In genomic region chr15:103000501-103000901, GRCm38 (mm10) we compare ENCODE assay signal across 9 mouse cellular contexts. TPM values are rescaled to one million over a fixed set of nuclear protein-coding genes. Genes with fewer than 3 reads are reported as not detected.
DNase-seq lines count a peak whose midpoint lies in the region; ATAC-seq and TF ChIP-seq lines count a peak whose summit lies in the region.
"Had no signal": no experiment of that assay in that cellular context is flagged by ENCODE, and none has a peak within 500 bp of the region (broad histone marks: within the 10 kb centered on the region; RNA-seq: fewer than 3 reads in every experiment).

No protein-coding gene starts in this region.

- H3K27ac ChIP-seq in heart, embryonic 14.5 days (replicated peaks in 1 of 2; ENCODE audit: control insufficient read depth in 1 of 2, insufficient read depth in 1 of 2, low read depth in 2 of 2, low read length in 2 of 2), result no peak overlapping the region
- peak overlapping the region; percentile 79 for H3K27ac ChIP-seq in limb, embryonic 12.5 days

- peak overlapping the region; percentile 49; the same call in 1 of the 2 replicates for H3K9ac ChIP-seq in heart, embryonic 14.5 days (ENCODE audit: low read length)
- peak overlapping the region; percentile 65 for H3K9ac ChIP-seq in limb, embryonic 12.5 days (replicated peaks)

- H3K4me3 ChIP-seq in heart, embryonic 14.5 days (ENCODE audit: control insufficient read depth in 1 of 2, insufficient read depth in 1 of 2, low read depth in 1 of 2, low read length in 2 of 2), result peak overlapping the region in 1 of 2 experiments; percentile 19; a peak in 1 of 4 replicates
- H3K4me3 ChIP-seq in C2C12 (ENCODE audit: insufficient read depth, poor library complexity, severe bottlenecking), result peak overlapping the region; percentile 54
- H3K4me3 ChIP-seq in limb, embryonic 12.5 days (replicated peaks), result peak overlapping the region; percentile 43

- TF ChIP-seq CTCF in C2C12 (IDR thresholded peaks at IDR 0.05; ENCODE audit: control insufficient read depth, insufficient read depth, insufficient read length), result no peak

- 9% methylated on average over 24 of the region's 24 CpGs for WGBS in heart, embryonic 14.5 days
- under 1% methylated on average over 24 of the region's 24 CpGs for WGBS in limb, embryonic 12.5 days

- H3K79me3 ChIP-seq in C2C12 (ENCODE audit: low read depth), result peaks cover 39% of the 10 kb centered on the region

- H3K27me3 ChIP-seq in heart, embryonic 14.5 days (ENCODE audit: control insufficient read depth, insufficient read depth, low read length), result peaks cover 99% of the 10 kb centered on the region
- H3K27me3 ChIP-seq in C2C12 (ENCODE audit: control insufficient read depth, insufficient read depth, insufficient read length), result no peaks in the 10 kb centered on the region
- peaks cover 95% of the 10 kb centered on the region for H3K27me3 ChIP-seq in limb, embryonic 12.5 days

- no peaks in the 10 kb centered on the region for H3K9me3 ChIP-seq in heart, embryonic 14.5 days (ENCODE audit: control insufficient read depth, low read length)
- no peaks in the 10 kb centered on the region for H3K9me3 ChIP-seq in limb, embryonic 12.5 days

- no peak for ATAC-seq in heart, embryonic 14.5 days (ENCODE audit: insufficient number of reproducible peaks, insufficient read depth, low FRiP score, low read depth)
- ATAC-seq in limb, embryonic 12.5 days (ENCODE audit: insufficient number of reproducible peaks, insufficient read depth, low FRiP score, low TSS enrichment, low read depth), result no peak

- no peak for DNase-seq in heart, postnatal 4 days
- peak; percentile 69 for DNase-seq in MN1 (ENCODE audit: low spot score)
- DNase-seq in c-Kit-positive CD71-positive TER-119-positive erythroid progenitor cells, embryonic 14.5 days (ENCODE audit: low spot score), result no peak
- no peak for DNase-seq in urinary bladder, adult 18-20 months (ENCODE audit: low spot score in 2 of 2)
- DNase-seq in retina, postnatal 1 day, result no peak
- DNase-seq: cerebellum, postnatal 10 days had no signal

- H3K4me1 ChIP-seq in heart, embryonic 14.5 days (ENCODE audit: control insufficient read depth in 2 of 2, insufficient read depth in 2 of 2, low read length in 2 of 2), result peaks cover 21 to 26% of the 10 kb centered on the region in 2 experiments
- H3K4me1 ChIP-seq in limb, embryonic 12.5 days (replicated peaks), result peaks cover 72% of the 10 kb centered on the region

- H3ac ChIP-seq in C2C12 (ENCODE audit: control insufficient read depth, insufficient read length, low read depth), result peak overlapping the region; percentile 96

- H3K36me3 ChIP-seq in heart, embryonic 14.5 days (ENCODE audit: control insufficient read depth, insufficient read depth, low read length), result no peaks in the 10 kb centered on the region
- H3K36me3 ChIP-seq in C2C12 (ENCODE audit: control insufficient read depth, insufficient read depth), result no peaks in the 10 kb centered on the region
- H3K36me3 ChIP-seq in limb, embryonic 12.5 days, result no peaks in the 10 kb centered on the region

- H3K79me2 ChIP-seq in C2C12 (ENCODE audit: control insufficient read depth, insufficient read depth), result peaks cover 92% of the 10 kb centered on the region

- peak overlapping the region; percentile 40 for H3K4me2 ChIP-seq in heart, embryonic 14.5 days (ENCODE audit: low read length)
- peak overlapping the region; percentile 66 for H3K4me2 ChIP-seq in limb, embryonic 12.5 days

TF ChIP-seq in C2C12, 6 proteins besides CTCF, POLR2A, EP300 and RAD21:
- TF ChIP-seq MYOG (IDR thresholded peaks at IDR 0.05; ENCODE audit: control insufficient read depth, extremely low read depth, insufficient read length) (no peak), MYOD1 (IDR thresholded peaks at IDR 0.05; ENCODE audit: control insufficient read depth, insufficient read length, low read depth) (no peak), USF1 (IDR thresholded peaks at IDR 0.05; ENCODE audit: low read depth) (no peak), CEBPB (IDR thresholded peaks at IDR 0.05; ENCODE audit: low read depth) (no peak), FOSL1 (IDR thresholded peaks at IDR 0.05; ENCODE audit: insufficient read depth, low read length, poor library complexity, severe bottlenecking) (no peak), MAX (IDR thresholded peaks at IDR 0.05) (no peak)

RNA-seq across cellular contexts. Expression of gene Hoxc6, which starts 2.4 kb away (rescaled TPM):
- polyA plus RNA-seq in heart, embryonic 14.5 days (2014; fragmentation: Nextera tagmentation; extraction: Ambion mirVana), result 0.15 and 0.22 TPM in 2 replicates
- total RNA-seq in heart, postnatal 4 days (2021), result under 1 TPM in 1 of 2 experiments, not detected in 1; 0.16 TPM
- polyA plus RNA-seq in C2C12 (2012; fragmentation: generic; extraction: Trizol), result 10.6 TPM
- 3.9 and 4.4 TPM in 2 replicates for polyA plus RNA-seq in limb, embryonic 12.5 days (2016; fragmentation: Nextera tagmentation; extraction: Ambion mirVana)

RNA-seq across cellular contexts. Expression of gene Hoxc8, which starts 10.1 kb away (rescaled TPM):
- polyA plus RNA-seq in heart, embryonic 14.5 days (2014; fragmentation: Nextera tagmentation; extraction: Ambion mirVana), result not detected in 2 replicates
- not detected for total RNA-seq in heart, postnatal 4 days (2021)
- polyA plus RNA-seq in C2C12 (2012; fragmentation: generic; extraction: Trizol), result 1.1 TPM
- polyA plus RNA-seq in limb, embryonic 12.5 days (2016; fragmentation: Nextera tagmentation; extraction: Ambion mirVana), result 3.9 and 4.0 TPM in 2 replicates

RNA-seq across cellular contexts. Expression of gene Hoxc4, which starts 18.2 kb away (rescaled TPM):
- polyA plus RNA-seq in heart, embryonic 14.5 days (2014; fragmentation: Nextera tagmentation; extraction: Ambion mirVana), result 0.30 TPM in 1 of 2 replicates, not detected in the other
- under 1 TPM in 1 of 2 experiments, not detected in 1; 0.14 TPM for total RNA-seq in heart, postnatal 4 days (2021)
- polyA plus RNA-seq in C2C12 (2012; fragmentation: generic; extraction: Trizol), result 3.4 TPM
- polyA plus RNA-seq in limb, embryonic 12.5 days (2016; fragmentation: Nextera tagmentation; extraction: Ambion mirVana), result 3.8 and 6.7 TPM in 2 replicates

RNA-seq across cellular contexts. Expression of gene Hoxc9, which starts 24.3 kb away (rescaled TPM):
- not detected in 2 replicates for polyA plus RNA-seq in heart, embryonic 14.5 days (2014; fragmentation: Nextera tagmentation; extraction: Ambion mirVana)
- not detected for total RNA-seq in heart, postnatal 4 days (2021)
- 9.4 TPM for polyA plus RNA-seq in C2C12 (2012; fragmentation: generic; extraction: Trizol)
- polyA plus RNA-seq in limb, embryonic 12.5 days (2016; fragmentation: Nextera tagmentation; extraction: Ambion mirVana), result 3.6 TPM in 2 replicates

RNA-seq across cellular contexts. Expression of gene Hoxc5, which starts 33.3 kb away (rescaled TPM):
- polyA plus RNA-seq in heart, embryonic 14.5 days (2014; fragmentation: Nextera tagmentation; extraction: Ambion mirVana), result 0.07 TPM in 1 of 2 replicates, not detected in the other
- not detected for total RNA-seq in heart, postnatal 4 days (2021)
- 1.6 TPM for polyA plus RNA-seq in C2C12 (2012; fragmentation: generic; extraction: Trizol)
- polyA plus RNA-seq in limb, embryonic 12.5 days (2016; fragmentation: Nextera tagmentation; extraction: Ambion mirVana), result 6.3 and 12.2 TPM in 2 replicates
